Mouse (Mus musculus) embryonic fibroblast, embryonic 13.5 days (primary cell): ENCODE measurements at regions not wholly inside any gene's neighbourhood (a gene's known extent, or its start where the extent isn't known, plus 50 kb on each side); places are given as distances from the start of the nearest gene placed in this dataset.

Source experiments
- CTCF ChIP-seq: IDR thresholded peaks from 2 replicates; pipeline ENCODE4 v1.5.1; 2011; ENCODE audit warnings: mild to moderate bottlenecking, control low read depth, low read length, moderate library complexity, borderline replicate concordance; ENCODE audit not compliant: insufficient read depth
- POLR2A ChIP-seq: IDR thresholded peaks from 2 replicates; pipeline ENCODE4 v1.6.1; 2011; ENCODE audit warnings: low read depth, mild to moderate bottlenecking, control low read depth, low read length, moderate library complexity

- TF ChIP-seq CTCF (no peak), POLR2A (no peak)
Measured at GRCm38 (mm10) chr16:77284205-77284604, 270.7 kb downstream of the Usp25 start.
